Mouse (Mus musculus): ENCODE measurements around the gene Acoxl. TPM values are rescaled to one million over a fixed set of nuclear protein-coding genes. Genes with fewer than 3 reads are reported as not detected.

Acoxl gene
- polyA plus RNA-seq, 1 experiment from 2014 or later = 0.15 TPM

DNA sequence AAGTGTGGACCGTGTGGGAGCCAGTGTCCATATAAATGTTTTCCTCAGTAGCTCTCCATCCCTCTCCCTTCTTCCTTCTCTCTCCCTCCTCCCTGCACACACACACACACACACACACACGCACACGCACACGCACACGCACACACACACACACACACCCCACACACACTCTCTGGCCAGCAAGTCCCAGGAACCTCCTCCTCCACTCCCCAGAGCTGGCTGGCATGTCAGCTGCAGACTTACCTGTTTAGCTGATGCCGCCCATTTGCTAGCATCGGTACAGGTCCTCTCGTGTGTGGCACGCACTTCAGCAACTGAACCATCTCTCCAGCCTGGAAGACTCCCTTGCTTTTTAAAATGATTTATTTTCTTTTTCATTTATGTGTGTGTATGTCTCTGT, 280.3 kb downstream of the Acoxl start:
- H3K4me1 ChIP-seq (ENCODE audit: control insufficient read depth, insufficient read depth, low read depth, low read length) = peaks cover 15% of the 10 kb centered on the region
- 91% methylated on average over 9 of the region's 9 CpGs for WGBS
- no peak overlapping the region for H3K4me3 ChIP-seq (ENCODE audit: low read length)
- H3K9ac ChIP-seq (ENCODE audit: low read depth, low read length) = no peak overlapping the region
- peaks cover 3% of the 10 kb centered on the region; the same call in 1 of the 2 replicates for H3K27me3 ChIP-seq (replicated peaks; ENCODE audit: control insufficient read depth, insufficient read depth, low read length)
- H3K9me3 ChIP-seq (ENCODE audit: control insufficient read depth, low read length) = no peaks in the 10 kb centered on the region
- H3K36me3 ChIP-seq (ENCODE audit: control insufficient read depth, insufficient read depth, low read length) = no peaks in the 10 kb centered on the region
- H3K4me2 ChIP-seq (ENCODE audit: low read length) = no peak overlapping the region
- no peak overlapping the region for H3K27ac ChIP-seq (ENCODE audit: low read depth, low read length)
- no peak for ATAC-seq

DNA sequence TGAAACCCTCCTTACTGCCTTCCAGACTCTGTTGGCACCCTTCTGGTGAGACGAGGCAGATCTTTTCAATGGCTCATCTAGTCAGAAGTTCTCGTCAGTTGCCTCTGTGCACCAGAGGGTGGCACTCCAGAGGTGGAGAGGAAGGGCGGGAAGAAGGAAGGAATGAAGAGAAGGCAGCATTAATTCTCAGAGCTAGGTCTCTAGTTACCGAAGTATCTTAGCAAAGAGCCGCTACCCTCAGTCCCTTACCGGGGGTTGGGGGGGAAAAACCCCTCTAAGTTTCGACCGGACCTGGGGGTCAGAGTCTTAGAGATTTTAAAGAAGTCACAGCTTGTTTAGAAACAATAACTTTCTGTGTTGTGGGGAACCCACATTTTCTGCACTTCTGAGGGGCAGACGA, 283.8 kb downstream of the Acoxl start:
- H3K27me3 ChIP-seq (replicated peaks; ENCODE audit: control insufficient read depth, insufficient read depth, low read length) = peaks cover 7% of the 10 kb centered on the region
- H3K36me3 ChIP-seq (ENCODE audit: control insufficient read depth, insufficient read depth, low read length) = no peaks in the 10 kb centered on the region
- no peak overlapping the region for H3K27ac ChIP-seq (ENCODE audit: low read depth, low read length)
- H3K4me1 ChIP-seq (ENCODE audit: control insufficient read depth, insufficient read depth, low read depth, low read length) = peaks cover 33% of the 10 kb centered on the region
- H3K4me2 ChIP-seq (ENCODE audit: low read length) = peak overlapping the region; percentile 100
- H3K4me3 ChIP-seq (ENCODE audit: low read length) = peak overlapping the region; percentile 7; the same call in 1 of the 2 replicates
- H3K9ac ChIP-seq (ENCODE audit: low read depth, low read length) = no peak overlapping the region
- H3K9me3 ChIP-seq (ENCODE audit: control insufficient read depth, low read length) = no peaks in the 10 kb centered on the region
- no peak for ATAC-seq
- WGBS = under 1% methylated on average over 9 of the region's 9 CpGs

DNA sequence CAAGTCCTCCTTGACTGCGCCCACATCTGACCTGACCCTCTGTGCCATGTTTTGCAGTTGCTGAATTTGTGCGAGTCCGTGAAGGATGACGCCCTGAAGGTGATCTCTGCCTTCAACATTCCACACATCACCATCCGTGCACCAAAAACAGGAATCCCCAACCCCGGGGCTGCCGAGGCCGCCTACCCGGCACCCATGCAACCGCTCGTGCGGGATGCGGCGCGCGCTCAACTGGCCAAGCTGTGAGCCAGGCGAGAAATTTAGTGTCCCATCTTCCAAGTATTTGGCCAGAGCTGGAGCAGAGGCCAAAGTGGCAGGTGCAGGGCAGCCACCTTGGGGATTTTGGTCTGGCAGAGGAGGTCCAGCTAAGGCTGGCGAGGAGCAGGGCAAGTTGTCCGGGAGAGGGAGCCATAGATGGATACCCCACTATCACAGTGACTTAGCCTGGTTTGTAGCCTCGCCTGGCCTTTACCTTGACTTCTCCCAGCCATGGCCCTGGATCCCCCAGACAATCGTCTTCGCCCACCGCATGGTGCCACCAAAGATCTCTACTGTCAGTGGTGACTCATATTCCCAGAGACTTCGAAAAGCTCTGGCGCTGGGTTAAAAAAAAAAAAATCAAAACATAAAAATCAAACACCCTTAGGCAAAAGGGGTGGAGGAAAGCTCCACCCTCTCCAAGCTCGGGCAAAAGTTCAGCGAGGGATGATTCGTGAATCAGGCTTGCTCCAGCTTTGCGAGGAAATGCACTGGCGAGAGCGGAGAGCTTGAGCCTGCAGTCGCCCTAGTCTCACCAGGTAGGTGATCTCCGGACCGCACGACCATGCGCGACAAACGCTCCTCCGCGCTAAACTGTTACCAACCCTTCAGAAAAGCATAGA, 284.5 kb downstream of the Acoxl start:
- WGBS = 2% methylated on average over 40 of the region's 40 CpGs
- H3K36me3 ChIP-seq (ENCODE audit: control insufficient read depth, insufficient read depth, low read length) = no peaks in the 10 kb centered on the region
- H3K4me2 ChIP-seq (ENCODE audit: low read length) = peak overlapping the region; percentile 100
- H3K9ac ChIP-seq (ENCODE audit: low read depth, low read length) = peak overlapping the region; percentile 20; the same call in 1 of the 2 replicates
- ATAC-seq = no peak
- peaks cover 7% of the 10 kb centered on the region for H3K27me3 ChIP-seq (replicated peaks; ENCODE audit: control insufficient read depth, insufficient read depth, low read length)
- no peak overlapping the region for H3K27ac ChIP-seq (ENCODE audit: low read depth, low read length)
- peaks cover 34% of the 10 kb centered on the region for H3K4me1 ChIP-seq (ENCODE audit: control insufficient read depth, insufficient read depth, low read depth, low read length)
- H3K4me3 ChIP-seq (ENCODE audit: low read length) = peak overlapping the region; percentile 71
- H3K9me3 ChIP-seq (ENCODE audit: control insufficient read depth, low read length) = no peaks in the 10 kb centered on the region

DNA sequence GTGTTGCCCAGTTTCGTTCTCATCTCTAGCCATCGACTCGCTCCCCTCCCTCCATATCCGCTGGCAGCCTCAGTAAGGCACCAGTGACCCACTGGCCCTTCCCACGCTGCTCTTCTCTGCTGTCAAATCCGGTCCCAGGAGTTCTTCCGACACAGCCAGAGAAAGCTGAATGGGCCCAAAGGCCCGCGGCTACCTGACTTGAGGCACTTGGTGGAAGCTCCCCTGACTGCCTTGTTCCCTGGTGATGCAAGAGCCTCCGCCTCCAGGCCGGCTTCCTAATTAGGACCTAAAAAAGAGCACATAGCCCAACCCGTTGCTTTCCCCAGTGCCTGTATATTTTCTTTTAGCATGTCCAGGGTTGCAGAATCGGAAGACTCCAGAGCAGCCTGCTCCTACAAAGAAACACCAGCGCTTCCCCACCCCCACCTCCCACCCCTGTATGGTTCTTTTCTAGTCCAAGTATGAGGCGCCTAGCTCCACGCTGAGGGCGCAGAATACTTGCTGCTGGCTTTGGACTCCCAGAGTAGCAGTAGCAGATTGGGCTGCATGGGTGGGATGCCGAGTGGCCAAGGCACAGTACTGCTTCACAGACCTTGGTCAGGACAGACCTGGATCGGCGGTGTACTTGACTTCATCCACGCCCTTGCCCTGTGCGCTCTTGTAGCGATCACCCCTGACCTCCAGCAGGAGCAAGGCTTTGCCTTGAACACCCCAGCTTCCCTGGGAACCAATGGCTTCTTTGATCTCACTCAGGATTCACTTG, 285.4 kb downstream of the Acoxl start:
- Histone ChIP-seq H3K4me1 (ENCODE audit: control insufficient read depth, insufficient read depth, low read depth, low read length) (peaks cover 42% of the 10 kb centered on the region), H3K4me3 (ENCODE audit: low read length) (peak overlapping the region; percentile 71), H3K4me2 (ENCODE audit: low read length) (peak overlapping the region; percentile 100), H3K27me3 (replicated peaks; ENCODE audit: control insufficient read depth, insufficient read depth, low read length) (peaks cover 7% of the 10 kb centered on the region), H3K36me3 (ENCODE audit: control insufficient read depth, insufficient read depth, low read length) (no peaks in the 10 kb centered on the region), H3K9ac (ENCODE audit: low read depth, low read length) (peak overlapping the region; percentile 23; the same call in 1 of the 2 replicates), H3K27ac (ENCODE audit: low read depth, low read length) (no peak overlapping the region), H3K9me3 (ENCODE audit: control insufficient read depth, low read length) (no peaks in the 10 kb centered on the region)
- ATAC-seq = no peak
- WGBS = 2% methylated on average over 23 of the region's 23 CpGs

DNA sequence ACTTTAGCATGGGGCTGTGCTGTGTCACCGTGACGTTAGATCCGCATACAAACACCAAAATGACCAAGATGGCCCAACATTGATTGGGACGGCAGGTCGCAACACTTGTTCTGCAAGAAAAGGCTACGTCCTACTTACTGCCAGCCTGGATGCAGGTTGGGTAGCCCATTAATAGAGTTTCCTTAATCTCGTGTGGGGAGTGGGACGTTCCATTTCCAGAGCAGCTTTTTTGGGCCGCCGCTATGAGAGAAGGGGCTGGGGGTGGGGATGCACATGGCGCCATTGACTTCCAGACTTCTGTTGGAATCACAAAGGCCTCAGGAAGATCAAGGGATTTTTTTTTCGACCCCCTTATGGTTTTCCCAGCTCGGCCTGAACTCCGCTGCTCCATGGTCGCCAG, 286.0 kb downstream of the Acoxl start:
- peak overlapping the region; percentile 71 for H3K4me3 ChIP-seq (ENCODE audit: low read length)
- H3K27ac ChIP-seq (ENCODE audit: low read depth, low read length) = no peak overlapping the region
- WGBS = 8% methylated on average over 15 of the region's 15 CpGs
- no peaks in the 10 kb centered on the region for H3K9me3 ChIP-seq (ENCODE audit: control insufficient read depth, low read length)
- no peaks in the 10 kb centered on the region for H3K36me3 ChIP-seq (ENCODE audit: control insufficient read depth, insufficient read depth, low read length)
- no peak overlapping the region; the same call in 1 of the 2 replicates for H3K9ac ChIP-seq (ENCODE audit: low read depth, low read length)
- peak overlapping the region; percentile 100 for H3K4me2 ChIP-seq (ENCODE audit: low read length)
- H3K27me3 ChIP-seq (replicated peaks; ENCODE audit: control insufficient read depth, insufficient read depth, low read length) = peaks cover 7% of the 10 kb centered on the region
- ATAC-seq = no peak
- peaks cover 42% of the 10 kb centered on the region for H3K4me1 ChIP-seq (ENCODE audit: control insufficient read depth, insufficient read depth, low read depth, low read length)

DNA sequence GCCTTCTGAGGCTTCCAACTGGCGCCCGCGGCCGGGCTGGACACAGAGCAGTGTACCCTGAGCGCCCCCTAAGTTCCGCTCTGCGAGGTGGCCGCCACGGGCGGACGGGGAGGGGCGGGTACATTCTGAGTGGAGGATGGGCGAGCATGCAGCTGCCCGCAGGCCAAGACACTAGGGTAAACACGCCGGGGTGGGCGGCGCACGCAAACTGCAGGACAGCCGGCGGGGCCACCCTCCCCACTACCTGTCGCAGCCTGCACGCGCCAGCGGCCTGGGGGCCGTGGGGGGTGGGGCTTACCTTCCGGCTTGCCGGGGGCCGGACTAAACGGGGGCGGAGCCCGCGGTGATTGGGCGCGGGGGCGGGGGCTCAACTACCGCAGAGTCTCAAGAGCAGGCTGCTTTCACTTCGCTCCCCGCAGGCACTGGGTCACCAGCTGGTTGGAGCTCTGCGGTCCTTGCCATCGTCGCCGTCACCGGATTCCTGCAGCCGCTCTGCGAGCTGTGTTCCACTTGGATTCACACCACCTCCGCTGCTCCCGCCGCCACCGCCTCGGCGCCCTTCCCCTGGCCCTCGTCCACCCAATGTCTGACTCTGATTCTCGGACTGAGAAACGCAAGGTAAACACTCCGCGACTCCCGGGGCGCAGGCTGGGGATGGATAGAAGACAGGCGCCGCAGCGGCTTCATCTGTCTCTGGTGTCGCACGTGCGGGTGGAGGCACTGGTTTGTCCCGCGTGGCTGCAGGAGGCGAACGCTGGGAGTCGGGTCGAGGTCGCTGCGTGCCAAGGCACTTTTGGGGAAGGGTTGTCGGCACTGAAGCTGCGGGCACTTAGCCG, 287.2 kb downstream of the Acoxl start, which contains the start of gene Bcl2l11:
Gene Bcl2l11 (plus strand): TSS at position 404 of the 836 bp plus-strand sequence.
- H3K9me3 ChIP-seq (ENCODE audit: control insufficient read depth, low read length) = no peaks in the 10 kb centered on the region
- peaks cover 7% of the 10 kb centered on the region for H3K27me3 ChIP-seq (replicated peaks; ENCODE audit: control insufficient read depth, insufficient read depth, low read length)
- peaks cover 42% of the 10 kb centered on the region for H3K4me1 ChIP-seq (ENCODE audit: control insufficient read depth, insufficient read depth, low read depth, low read length)
- peak within 1 kb of the TSS; percentile 100 for H3K4me2 ChIP-seq (ENCODE audit: low read length)
- H3K27ac ChIP-seq (ENCODE audit: low read depth, low read length) = peak within 1 kb of the TSS; percentile 68
- under 1% methylated on average over 65 of the region's 76 CpGs for WGBS
- no peaks in the 10 kb centered on the region for H3K36me3 ChIP-seq (ENCODE audit: control insufficient read depth, insufficient read depth, low read length)
- ATAC-seq = peak; percentile 86
- H3K4me3 ChIP-seq (ENCODE audit: low read length) = peak within 1 kb of the TSS; percentile 71
- peak within 1 kb of the TSS; percentile 74 for H3K9ac ChIP-seq (ENCODE audit: low read depth, low read length)

DNA sequence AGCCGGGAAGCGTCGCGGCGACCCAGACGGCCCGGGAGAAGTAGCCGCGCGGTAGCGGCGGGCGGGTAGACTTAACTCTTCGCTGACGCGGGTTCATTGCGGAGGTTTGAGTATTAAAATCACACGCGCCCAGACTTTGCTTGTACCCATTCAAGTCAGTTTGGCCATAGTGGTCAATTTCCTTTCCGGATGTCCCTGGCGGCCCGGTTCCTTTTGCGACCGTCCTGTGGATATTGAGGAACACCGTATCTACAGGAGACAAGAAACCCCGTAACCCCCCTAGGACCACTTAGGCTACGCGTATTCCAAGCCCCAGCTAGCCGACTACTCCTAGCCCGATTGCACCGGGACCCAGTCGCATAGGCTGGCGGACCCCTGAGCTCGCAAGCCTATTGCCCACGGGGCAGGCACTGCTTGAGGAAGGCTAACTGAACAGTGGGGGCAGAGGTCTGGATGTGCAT, 287.9 kb downstream of the Acoxl start:
- Histone ChIP-seq H3K9ac (ENCODE audit: low read depth, low read length) (peak overlapping the region; percentile 74), H3K27me3 (replicated peaks; ENCODE audit: control insufficient read depth, insufficient read depth, low read length) (peaks cover 7% of the 10 kb centered on the region), H3K9me3 (ENCODE audit: control insufficient read depth, low read length) (no peaks in the 10 kb centered on the region), H3K36me3 (ENCODE audit: control insufficient read depth, insufficient read depth, low read length) (no peaks in the 10 kb centered on the region), H3K4me3 (ENCODE audit: low read length) (peak overlapping the region; percentile 71), H3K4me2 (ENCODE audit: low read length) (peak overlapping the region; percentile 100), H3K27ac (ENCODE audit: low read depth, low read length) (peak overlapping the region; percentile 54; the same call in 1 of the 2 replicates), H3K4me1 (ENCODE audit: control insufficient read depth, insufficient read depth, low read depth, low read length) (peaks cover 42% of the 10 kb centered on the region)
- whole genome bisulfite sequencing = under 1% methylated on average over 35 of the region's 35 CpGs
- no peak for ATAC-seq

DNA sequence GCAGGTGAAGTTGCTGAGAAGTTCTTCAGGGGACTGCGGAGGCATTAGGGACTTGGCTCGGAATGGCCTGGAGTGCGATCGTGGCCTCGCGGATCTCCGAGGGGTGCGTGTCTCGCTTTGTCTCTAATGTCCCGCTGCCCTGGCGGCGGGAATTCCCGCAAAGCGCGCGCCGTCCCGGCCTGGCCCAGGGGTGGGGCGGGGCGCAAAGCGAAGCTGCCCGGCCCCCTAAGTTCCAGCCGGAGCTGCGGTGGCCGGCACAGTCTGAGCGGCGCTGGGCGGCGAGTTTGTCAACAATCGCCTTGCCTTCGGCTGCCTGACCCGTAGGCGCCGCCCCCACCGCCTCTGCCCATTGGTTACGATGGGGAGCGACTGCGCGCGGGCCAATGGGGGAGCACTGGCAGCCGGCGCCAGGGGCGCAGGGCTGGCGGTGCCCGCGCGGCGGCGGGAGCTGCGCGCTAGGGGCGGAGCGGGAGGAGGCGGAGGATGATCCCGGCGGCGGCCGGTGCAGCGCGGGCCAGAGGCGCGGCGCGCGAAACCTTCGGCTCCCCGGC, 288.5 kb downstream of the Acoxl start:
- Histone ChIP-seq H3K36me3 (ENCODE audit: control insufficient read depth, insufficient read depth, low read length) (no peaks in the 10 kb centered on the region), H3K9me3 (ENCODE audit: control insufficient read depth, low read length) (no peaks in the 10 kb centered on the region), H3K4me2 (ENCODE audit: low read length) (peak overlapping the region; percentile 100), H3K4me1 (ENCODE audit: control insufficient read depth, insufficient read depth, low read depth, low read length) (peaks cover 42% of the 10 kb centered on the region), H3K9ac (ENCODE audit: low read depth, low read length) (peak overlapping the region; percentile 74), H3K27ac (ENCODE audit: low read depth, low read length) (peak overlapping the region; percentile 83), H3K27me3 (replicated peaks; ENCODE audit: control insufficient read depth, insufficient read depth, low read length) (peaks cover 7% of the 10 kb centered on the region), H3K4me3 (ENCODE audit: low read length) (peak overlapping the region; percentile 71)
- WGBS = 0% methylated on average over 39 of the region's 67 CpGs
- peak; percentile 92 for ATAC-seq
